In the genomic region with DNA sequence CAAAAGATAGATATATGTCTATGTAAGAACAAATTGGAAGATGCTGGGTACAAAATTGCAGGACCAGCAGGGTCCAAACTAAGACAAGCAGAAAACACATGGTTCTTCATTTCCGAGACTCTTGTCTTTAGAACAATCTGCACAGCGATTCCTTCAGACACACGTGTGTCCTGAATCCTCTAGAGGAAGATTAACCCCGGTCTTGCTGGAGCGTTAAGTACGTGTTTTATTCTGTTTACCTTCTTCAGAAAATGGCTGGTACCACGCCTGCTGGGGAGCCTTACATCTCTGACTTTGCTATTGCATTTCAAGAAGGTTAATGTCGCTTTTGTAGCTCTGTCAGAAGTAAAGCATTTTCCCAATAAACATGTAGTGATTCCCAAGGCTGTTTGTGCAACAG, we compare ENCODE assay signal across 17 mouse cellular contexts.
A peak's percentile ranks its signal among the peaks of the same experiment; 100 is the strongest.
DNase-seq lines count a peak whose midpoint lies in the region; ATAC-seq and TF ChIP-seq lines count a peak whose summit lies in the region.
"Had no signal": no experiment of that assay in that cellular context is flagged by ENCODE, and none has a peak within 500 bp of the region (broad histone marks: within the 10 kb centered on the region; RNA-seq: fewer than 3 reads in every experiment).

No protein-coding gene starts in this region.

- no peak for ATAC-seq in forebrain, embryonic 11.5 days (replicated peaks; ENCODE audit: low FRiP score)
- ATAC-seq in forebrain, postnatal 0 days: no peak
- no peak for ATAC-seq in neural tube, embryonic 13.5 days (ENCODE audit: low read depth)
- ATAC-seq: inflammation-experienced regulatory T-cells, adult 6 months had no signal

- 38% methylated on average over 8 of the region's 8 CpGs for WGBS in forebrain, embryonic 11.5 days
- 26% methylated on average over 8 of the region's 8 CpGs for WGBS in forebrain, postnatal 0 days
- WGBS in midbrain, embryonic 10.5 days: 42% methylated on average over 8 of the region's 8 CpGs
- WGBS in neural tube, embryonic 13.5 days: 17% methylated on average over 8 of the region's 8 CpGs

- peak overlapping the region; percentile 28; the same call in 1 of the 2 replicates for H3K4me3 ChIP-seq in forebrain, embryonic 11.5 days (ENCODE audit: low read depth, low read length)
- peak overlapping the region; percentile 6; the same call in 1 of the 2 replicates for H3K4me3 ChIP-seq in forebrain, postnatal 0 days (ENCODE audit: low read depth, low read length)
- peak overlapping the region; percentile 39 for H3K4me3 ChIP-seq in midbrain, embryonic 10.5 days
- peak overlapping the region; percentile 20 for H3K4me3 ChIP-seq in neural tube, embryonic 13.5 days
- H3K4me3 ChIP-seq: embryonic facial prominence, embryonic 15.5 days; heart, embryonic 15.5 days; kidney, embryonic 15.5 days; limb, embryonic 12.5 days had no signal

- H3K27ac ChIP-seq in forebrain, embryonic 11.5 days (ENCODE audit: low read depth, low read length): no peak overlapping the region
- H3K27ac ChIP-seq in forebrain, postnatal 0 days (ENCODE audit: low read depth, low read length): no peak overlapping the region
- no peak overlapping the region; the same call in 1 of the 2 replicates for H3K27ac ChIP-seq in midbrain, embryonic 10.5 days (replicated peaks)
- H3K27ac ChIP-seq in neural tube, embryonic 13.5 days (replicated peaks): no peak overlapping the region
- H3K27ac ChIP-seq: embryonic facial prominence, embryonic 15.5 days; heart, embryonic 15.5 days; kidney, embryonic 15.5 days; limb, embryonic 12.5 days had no signal

- H3K4me1 ChIP-seq in forebrain, embryonic 11.5 days (replicated peaks; ENCODE audit: control insufficient read depth, insufficient read depth, low read length): peaks cover 32% of the 10 kb centered on the region
- no peaks in the 10 kb centered on the region for H3K4me1 ChIP-seq in forebrain, postnatal 0 days (ENCODE audit: insufficient read depth)
- peaks cover 90% of the 10 kb centered on the region for H3K4me1 ChIP-seq in midbrain, embryonic 10.5 days
- H3K4me1 ChIP-seq in neural tube, embryonic 13.5 days (replicated peaks): peaks cover 27% of the 10 kb centered on the region
- H3K4me1 ChIP-seq: embryonic facial prominence, embryonic 15.5 days; heart, embryonic 15.5 days; kidney, embryonic 15.5 days; limb, embryonic 12.5 days had no signal

- no peaks in the 10 kb centered on the region for H3K9me3 ChIP-seq in forebrain, embryonic 11.5 days (ENCODE audit: control insufficient read depth, low read length)
- H3K9me3 ChIP-seq in forebrain, postnatal 0 days (ENCODE audit: low read length): no peaks in the 10 kb centered on the region
- no peaks in the 10 kb centered on the region for H3K9me3 ChIP-seq in midbrain, embryonic 10.5 days (replicated peaks)
- no peaks in the 10 kb centered on the region for H3K9me3 ChIP-seq in neural tube, embryonic 13.5 days
- H3K9me3 ChIP-seq: embryonic facial prominence, embryonic 15.5 days; heart, embryonic 15.5 days; kidney, embryonic 15.5 days; limb, embryonic 12.5 days had no signal

- no peaks in the 10 kb centered on the region for H3K27me3 ChIP-seq in forebrain, embryonic 11.5 days (ENCODE audit: control insufficient read depth, insufficient read depth, low read length)
- H3K27me3 ChIP-seq in forebrain, postnatal 0 days (ENCODE audit: insufficient read depth, low read length): no peaks in the 10 kb centered on the region
- no peaks in the 10 kb centered on the region for H3K27me3 ChIP-seq in midbrain, embryonic 10.5 days (ENCODE audit: low read depth, poor library complexity, severe bottlenecking)
- no peaks in the 10 kb centered on the region; the same call in 1 of the 2 replicates for H3K27me3 ChIP-seq in neural tube, embryonic 13.5 days
- H3K27me3 ChIP-seq: embryonic facial prominence, embryonic 15.5 days; heart, embryonic 15.5 days; kidney, embryonic 15.5 days; limb, embryonic 12.5 days had no signal

- H3K4me2 ChIP-seq in forebrain, embryonic 11.5 days (ENCODE audit: low read depth, low read length, severe bottlenecking): peak overlapping the region; percentile 45; the same call in 1 of the 2 replicates
- peak overlapping the region; percentile 38 for H3K4me2 ChIP-seq in forebrain, postnatal 0 days (ENCODE audit: low read depth)
- peak overlapping the region; percentile 41 for H3K4me2 ChIP-seq in neural tube, embryonic 13.5 days
- H3K4me2 ChIP-seq: embryonic facial prominence, embryonic 15.5 days; heart, embryonic 15.5 days; kidney, embryonic 15.5 days; limb, embryonic 12.5 days had no signal

- peak overlapping the region; percentile 52 for H3K9ac ChIP-seq in forebrain, embryonic 11.5 days (ENCODE audit: low read length)
- peak overlapping the region; percentile 33 for H3K9ac ChIP-seq in forebrain, postnatal 0 days
- peak overlapping the region; percentile 35; the same call in 1 of the 2 replicates for H3K9ac ChIP-seq in neural tube, embryonic 13.5 days
- H3K9ac ChIP-seq: embryonic facial prominence, embryonic 15.5 days; heart, embryonic 15.5 days; kidney, embryonic 15.5 days; limb, embryonic 12.5 days had no signal

- DNase-seq in forebrain, embryonic 11.5 days (ENCODE audit: low spot score): peak; percentile 25
- no peak for DNase-seq in forebrain, postnatal 0 days
- no peak for DNase-seq in midbrain, embryonic 10.5 days (ENCODE audit: low spot score)
- DNase-seq in layer of hippocampus, postnatal 14 days (ENCODE audit: low spot score in 2 of 2): no peak
- no peak for DNase-seq in cerebellum, postnatal 4 days (ENCODE audit: low spot score in 2 of 2)
- no peak for DNase-seq in right cerebral cortex, postnatal 10 days (ENCODE audit: low spot score in 2 of 2)
- DNase-seq: adrenal gland, postnatal 14 days; cerebellum, adult 8-10 months; lung, postnatal 36 days; right cerebral cortex, postnatal 14 days had no signal

- no peaks in the 10 kb centered on the region for H3K36me3 ChIP-seq in forebrain, embryonic 11.5 days (ENCODE audit: control insufficient read depth, insufficient read depth, low read length)
- H3K36me3 ChIP-seq in forebrain, postnatal 0 days (ENCODE audit: insufficient read depth): no peaks in the 10 kb centered on the region
- no peaks in the 10 kb centered on the region for H3K36me3 ChIP-seq in midbrain, embryonic 10.5 days
- no peaks in the 10 kb centered on the region for H3K36me3 ChIP-seq in neural tube, embryonic 13.5 days
- H3K36me3 ChIP-seq: embryonic facial prominence, embryonic 15.5 days; G1E; heart, embryonic 15.5 days; kidney, embryonic 15.5 days; limb, embryonic 12.5 days had no signal

- TF ChIP-seq CTCF in forebrain, postnatal 0 days (IDR thresholded peaks at IDR 0.05; ENCODE audit: low read depth): no peak
